Mouse (Mus musculus): Measurements from ENCODE around the gene BC030867. TPM values are rescaled to one million over a fixed set of nuclear protein-coding genes. Genes with fewer than 3 reads are reported as not detected.

BC030867 gene
- total RNA-seq, 1 experiment from 2014 or later = 4.8 TPM

- ATAC-seq (replicated peaks; ENCODE audit: low read depth, poor library complexity, severe bottlenecking) = no peak
Observed at GRCm38 (mm10) chr11:102310768-102311695, 62.4 kb downstream of the BC030867 start.

GRCm38 (mm10) chr11:102311966-102312365 lies 63.3 kb downstream of the BC030867 start:
- ATAC-seq (replicated peaks; ENCODE audit: low read depth, poor library complexity, severe bottlenecking) = no peak

DNA sequence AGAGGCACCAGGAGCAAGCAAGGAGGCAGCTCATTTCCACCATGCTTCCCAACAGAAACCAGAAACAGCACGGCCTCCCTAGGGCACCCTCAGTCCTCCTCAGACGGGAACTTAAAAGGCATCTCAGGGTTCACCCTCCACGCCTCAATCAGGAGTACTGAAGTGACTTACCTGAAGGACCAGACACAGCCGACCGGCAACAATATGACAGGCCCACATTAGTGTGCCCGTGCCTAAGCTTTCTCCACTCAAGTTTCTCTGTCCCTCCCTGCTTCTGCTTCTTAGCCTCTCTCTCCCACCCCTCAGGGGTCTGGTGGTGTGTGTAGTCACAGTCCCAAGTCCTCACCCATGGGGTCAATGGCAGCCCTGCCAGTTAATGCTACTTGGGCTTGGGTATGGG lies 63.9 kb downstream of the BC030867 start:
- ATAC-seq (replicated peaks; ENCODE audit: low read depth, poor library complexity, severe bottlenecking) = no peak

DNA sequence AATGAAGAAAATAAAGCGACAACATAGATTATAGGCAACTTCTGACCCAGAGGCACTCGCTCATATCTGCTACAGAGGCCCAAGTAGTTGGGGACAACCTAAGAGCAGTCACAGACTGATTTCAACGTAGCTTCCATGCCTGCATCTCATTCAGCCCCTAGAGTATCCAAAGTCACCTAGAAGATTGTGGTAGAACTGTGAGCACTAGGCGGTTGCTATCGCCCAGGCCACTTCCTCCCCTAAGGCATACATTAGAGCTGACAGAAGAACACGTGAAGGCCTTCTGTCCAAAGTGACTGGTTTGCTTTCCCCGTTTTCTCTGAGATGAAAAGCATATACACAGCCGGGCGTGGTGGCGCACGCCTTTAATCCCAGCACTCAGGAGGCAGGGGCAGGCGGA lies 65.6 kb downstream of the BC030867 start:
- ATAC-seq (replicated peaks; ENCODE audit: low read depth, poor library complexity, severe bottlenecking) = no peak

Other genes starting within 250 kb of the BC030867 start
- gene Mpp3, start 220.4 kb upstream of the BC030867 start, total RNA-seq (2017) = not detected in 2 replicates
- gene Cd300lg, start 207.4 kb upstream of the BC030867 start, total RNA-seq (2017) = 0.10 and 0.78 TPM in 2 replicates
- 0.50 and 0.58 TPM in 2 replicates for gene Mpp2, start 160.4 kb upstream of the BC030867 start, total RNA-seq (2017)
- not detected in 2 replicates for gene Ppy, start 147.6 kb upstream of the BC030867 start, total RNA-seq (2017)
- gene Pyy, start 141.1 kb upstream of the BC030867 start, total RNA-seq (2017) = not detected in 2 replicates
- gene Nags, start 103.4 kb upstream of the BC030867 start, total RNA-seq (2017) = 0.53 and 1.7 TPM in 2 replicates
- gene Tmem101, start 92.5 kb upstream of the BC030867 start, total RNA-seq (2017) = 11.3 and 21.5 TPM in 2 replicates
- 62.2 and 71.8 TPM in 2 replicates for gene Lsm12, start 63.6 kb upstream of the BC030867 start, total RNA-seq (2017)
- gene G6pc3, start 59.3 kb upstream of the BC030867 start, total RNA-seq (2017) = 45.2 and 51.6 TPM in 2 replicates
- 20.7 and 26.0 TPM in 2 replicates for gene Hdac5, start 18.7 kb upstream of the BC030867 start, total RNA-seq (2017)
- gene Asb16, start 19.9 kb downstream of the BC030867 start, total RNA-seq (2017) = 0.18 and 1.5 TPM in 2 replicates
- 24.4 and 27.5 TPM in 2 replicates for gene Tmub2, start 36.0 kb downstream of the BC030867 start, total RNA-seq (2017)
- gene Atxn7l3, start 47.7 kb downstream of the BC030867 start, total RNA-seq (2017) = 19.4 and 30.4 TPM in 2 replicates
- 173 and 184 TPM in 2 replicates for gene Ubtf, start 70.9 kb downstream of the BC030867 start, total RNA-seq (2017)
- 0.78 and 2.9 TPM in 2 replicates for gene Slc4a1, start 117.3 kb downstream of the BC030867 start, total RNA-seq (2017)
- gene Rundc3a, start 144.5 kb downstream of the BC030867 start, total RNA-seq (2017) = 1.1 TPM in 1 of 2 replicates, not detected in the other
- 24.6 and 35.4 TPM in 2 replicates for gene Slc25a39, start 159.1 kb downstream of the BC030867 start, total RNA-seq (2017)
- 20.9 and 26.1 TPM in 2 replicates for gene Grn, start 181.4 kb downstream of the BC030867 start, total RNA-seq (2017)
- gene Fam171a2, start 198.8 kb downstream of the BC030867 start, total RNA-seq (2017) = 8.2 and 11.6 TPM in 2 replicates
- 142 and 145 TPM in 2 replicates for gene Itga2b, start 221.2 kb downstream of the BC030867 start, total RNA-seq (2017)